Mouse (Mus musculus) granulocyte monocyte progenitor cell, adult 5-6 weeks (primary cell): ENCODE measurements around the gene Negr1. TPM values are rescaled to one million over a fixed set of nuclear protein-coding genes. Genes with fewer than 3 reads are reported as not detected.

Experiments
- ATAC-seq: replicated peaks from 2 replicates; pipeline ENCODE4 v1.8.0; 2016; ENCODE audit warnings: mild to moderate bottlenecking, moderate TSS enrichment, inconsistent platforms; ENCODE audit not compliant: poor library complexity, severe bottlenecking
- total RNA-seq, 2 experiments: library from RNA; stranded (forward) in 1 of 2; stranded (reverse) in 1 of 2; fragments of 200-712, 200-1000 nt in 1 of 2; fragments of >200 nt in 1 of 2; fragmentation: Nextera tagmentation in 1 of 2; gene quantifications; 2 replicates each; pipeline ENCODE4 v1.2.3; 2014 to 2017

Gene Negr1
- total RNA-seq, 2 experiments from 2014 or later, result not detected

- no peak for ATAC-seq
Measured at GRCm38 (mm10) chr3:156662553-156662952, 101.0 kb downstream of the Negr1 start.

- no peak for ATAC-seq
Measured at GRCm38 (mm10) chr3:156672560-156672959, 111.0 kb downstream of the Negr1 start.

- no peak for ATAC-seq
Measured at GRCm38 (mm10) chr3:156690059-156690605, 128.5 kb downstream of the Negr1 start.

- no peak for ATAC-seq
Measured at GRCm38 (mm10) chr3:156698687-156699086, 137.1 kb downstream of the Negr1 start.

- ATAC-seq, result no peak
Measured at GRCm38 (mm10) chr3:156703241-156703640, 141.6 kb downstream of the Negr1 start.

- no peak for ATAC-seq
Measured at GRCm38 (mm10) chr3:156710240-156710639, 148.6 kb downstream of the Negr1 start.

GRCm38 (mm10) chr3:156710693-156711092, 149.1 kb downstream of the Negr1 start:
- ATAC-seq, result no peak

- ATAC-seq, result no peak
Measured at GRCm38 (mm10) chr3:156736335-156736734, 174.7 kb downstream of the Negr1 start.

- ATAC-seq, result no peak
Measured at GRCm38 (mm10) chr3:156739529-156739928, 177.9 kb downstream of the Negr1 start.

GRCm38 (mm10) chr3:156743266-156743665, 181.7 kb downstream of the Negr1 start:
- no peak for ATAC-seq

GRCm38 (mm10) chr3:156745218-156745770, 183.7 kb downstream of the Negr1 start:
- no peak for ATAC-seq

- ATAC-seq, result no peak
Measured at GRCm38 (mm10) chr3:156747456-156747855, 185.9 kb downstream of the Negr1 start.

- no peak for ATAC-seq
Measured at GRCm38 (mm10) chr3:156753780-156754373, 192.3 kb downstream of the Negr1 start.

- no peak for ATAC-seq
Measured at GRCm38 (mm10) chr3:156754790-156755530, 193.4 kb downstream of the Negr1 start.

- ATAC-seq, result no peak
Measured at GRCm38 (mm10) chr3:156765015-156765414, 203.4 kb downstream of the Negr1 start.

GRCm38 (mm10) chr3:156766171-156766845, 204.7 kb downstream of the Negr1 start:
- ATAC-seq, result no peak

- ATAC-seq, result no peak
Measured at GRCm38 (mm10) chr3:156771626-156772025, 210.0 kb downstream of the Negr1 start.

GRCm38 (mm10) chr3:156772057-156772456, 210.5 kb downstream of the Negr1 start:
- ATAC-seq, result no peak

GRCm38 (mm10) chr3:156784309-156784852, 222.8 kb downstream of the Negr1 start:
- ATAC-seq, result no peak

- no peak for ATAC-seq
Measured at GRCm38 (mm10) chr3:156786355-156786754, 224.8 kb downstream of the Negr1 start.

- ATAC-seq, result no peak
Measured at GRCm38 (mm10) chr3:156791234-156791633, 229.6 kb downstream of the Negr1 start.
